Mouse (Mus musculus): Measurements from ENCODE around the gene Hspb11.

Hspb11 gene

GRCm38 (mm10) chr4:107313690-107314478, 60.5 kb downstream of the Hspb11 start, which contains the start of gene Yipf1:
TSS of gene Yipf1 (plus strand) at chr4:107314363.
- DNase-seq (ENCODE audit: extremely low spot score): peak; percentile 87

- DNase-seq (ENCODE audit: extremely low spot score): no peak
Measured at GRCm38 (mm10) chr4:107314479-107314805, 61.0 kb downstream of the Hspb11 start.

- DNase-seq (ENCODE audit: extremely low spot score): no peak
Measured at GRCm38 (mm10) chr4:107318646-107319045, 65.3 kb downstream of the Hspb11 start.

- DNase-seq (ENCODE audit: extremely low spot score): no peak
Measured at GRCm38 (mm10) chr4:107321041-107321440, 67.6 kb downstream of the Hspb11 start.

DNA sequence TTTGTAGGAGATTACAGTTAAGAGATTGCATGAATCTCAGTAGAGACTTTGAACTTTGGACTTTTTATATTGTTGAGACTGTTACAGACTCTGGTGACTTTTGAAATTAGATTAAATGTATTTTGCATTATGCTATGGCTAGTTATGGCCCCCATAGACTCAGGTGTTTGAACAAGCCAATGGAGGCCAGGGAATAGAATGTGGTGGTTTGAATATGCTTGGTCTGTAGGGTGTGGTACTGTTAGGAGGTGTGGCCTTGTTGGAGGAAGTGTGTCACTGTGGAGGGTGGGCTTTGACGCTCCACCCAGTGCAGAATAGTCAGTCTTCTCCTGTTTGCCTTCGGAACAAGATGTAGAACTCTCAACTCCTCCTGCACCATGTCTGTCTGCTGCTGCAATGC, 69.7 kb downstream of the Hspb11 start:
- no peak for DNase-seq (ENCODE audit: extremely low spot score)

GRCm38 (mm10) chr4:107328530-107328929, 75.1 kb downstream of the Hspb11 start:
- DNase-seq (ENCODE audit: extremely low spot score): no peak
